Mouse (Mus musculus) limb, embryonic 11.5 days (tissue): ENCODE measurements at regions not wholly inside any gene's neighbourhood (a gene's known extent, or its start where the extent isn't known, plus 50 kb on each side); places are given as distances from the start of the nearest gene placed in this dataset.

Experiments
- ATAC-seq: fragments of 200-750 bp; cut with Nextera tagmentation; 2 replicates; pipeline ENCODE4 v1.8.0; 2017; ENCODE audit warnings: low read depth; ENCODE audit not compliant: insufficient number of reproducible peaks, low FRiP score, low TSS enrichment
- DNase-seq: peaks from one replicate; pipeline ENCODE4 v3.0.0-alpha.2; 2015; ENCODE audit warnings: low spot score
- H3K27ac ChIP-seq: fragments of 300-500 bp; sonication (generic); replicated peaks from 2 replicates; pipeline ENCODE4 v1.5.1; 2014; ENCODE audit warnings: low read depth, mild to moderate bottlenecking, low read length
- H3K27me3 ChIP-seq: fragments of 300-500 bp; sonication (generic); 2 replicates; pipeline ENCODE4 v1.6.1; 2014; ENCODE audit warnings: mild to moderate bottlenecking, low read length, mixed read lengths; ENCODE audit not compliant: control insufficient read depth, insufficient read depth
- H3K36me3 ChIP-seq: fragments of 300-500 bp; sonication (generic); 2 replicates; pipeline ENCODE4 v1.6.1; 2014; ENCODE audit warnings: mild to moderate bottlenecking, low read length, moderate library complexity, mixed read lengths; ENCODE audit not compliant: control insufficient read depth, insufficient read depth
- H3K4me1 ChIP-seq: fragments of 300-500 bp; sonication (generic); 2 replicates; pipeline ENCODE4 v1.6.1; 2014; ENCODE audit warnings: low read length, mixed read lengths; ENCODE audit not compliant: control insufficient read depth, insufficient read depth
- H3K4me2 ChIP-seq: fragments of 300-500 bp; sonication (generic); 2 replicates; pipeline ENCODE4 v1.6.1; 2014; ENCODE audit warnings: low read depth, mild to moderate bottlenecking, moderate library complexity; ENCODE audit not compliant: severe bottlenecking
- H3K4me3 ChIP-seq: fragments of 300-500 bp; sonication (generic); 2 replicates; pipeline ENCODE4 v1.5.1; 2014; ENCODE audit warnings: low read depth, low read length
- H3K9ac ChIP-seq: fragments of 300-500 bp; sonication (generic); 2 replicates; pipeline ENCODE4 v1.6.1; 2014; ENCODE audit warnings: mild to moderate bottlenecking, low read length
- H3K9me3 ChIP-seq: fragments of 300-500 bp; sonication (generic); 2 replicates; pipeline ENCODE4 v1.6.1; 2016; ENCODE audit warnings: low read length; ENCODE audit not compliant: control insufficient read depth
- WGBS: fragments of 180-500 bp; shearing (Covaris S2); extraction: QIAGEN DNeasy Blood & Tissue Kit; methylation state at CpG from one replicate; pipeline ENCODE4 v1.1.7; 2014; 5-methylcytosine and 5-hydroxymethylcytosine counted together

- Histone ChIP-seq H3K4me2 (no peak overlapping the region), H3K27me3 (no peaks in the 10 kb centered on the region), H3K27ac (no peak overlapping the region), H3K9ac (no peak overlapping the region), H3K4me1 (peaks cover 2% of the 10 kb centered on the region; the same call in 1 of the 2 replicates), H3K36me3 (no peaks in the 10 kb centered on the region), H3K4me3 (no peak overlapping the region), H3K9me3 (no peaks in the 10 kb centered on the region)
- ATAC-seq (peak; percentile 44; the same call in 1 of the 2 replicates), DNase-seq (no peak)
- WGBS = 36% methylated on average over 8 of the region's 8 CpGs
Measured at GRCm38 (mm10) chr8:77774551-77775335, 50.5 kb upstream of the Ednra start.

- H3K9me3 ChIP-seq = no peaks in the 10 kb centered on the region
- 97% methylated on average over 3 of the region's 3 CpGs for WGBS
- no peak for ATAC-seq
Measured at GRCm38 (mm10) chr8:77775526-77775925, 51.3 kb upstream of the Ednra start.

GRCm38 (mm10) chr8:77777597-77777996 lies 53.3 kb upstream of the Ednra start:
- Histone ChIP-seq H3K36me3 (no peaks in the 10 kb centered on the region), H3K27ac (no peak overlapping the region), H3K4me2 (no peak overlapping the region), H3K4me1 (0 out of 2 replicates have a peak, but pooled peaks cover 2% of the 10 kb centered on the region), H3K9me3 (no peaks in the 10 kb centered on the region), H3K4me3 (no peak overlapping the region), H3K27me3 (no peaks in the 10 kb centered on the region), H3K9ac (no peak overlapping the region)
- WGBS = 89% methylated on average over 5 of the region's 5 CpGs
- no peak for ATAC-seq
- no peak for DNase-seq

More at GRCm38 (mm10) chr8:77775526-77775925, 51.3 kb upstream of the Ednra start:
- Histone ChIP-seq H3K36me3 (no peaks in the 10 kb centered on the region), H3K9ac (no peak overlapping the region), H3K27me3 (no peaks in the 10 kb centered on the region), H3K4me1 (peaks cover 2% of the 10 kb centered on the region; the same call in 1 of the 2 replicates), H3K4me2 (no peak overlapping the region), H3K27ac (no peak overlapping the region), H3K4me3 (no peak overlapping the region)
- DNase-seq = no peak

GRCm38 (mm10) chr8:77785676-77786255 lies 61.5 kb upstream of the Ednra start:
- Histone ChIP-seq H3K9me3 (no peaks in the 10 kb centered on the region), H3K4me1 (no peaks in the 10 kb centered on the region), H3K27ac (no peak overlapping the region), H3K4me2 (no peak overlapping the region), H3K9ac (no peak overlapping the region), H3K27me3 (no peaks in the 10 kb centered on the region), H3K4me3 (no peak overlapping the region), H3K36me3 (no peaks in the 10 kb centered on the region)
- DNase-seq (no peak), ATAC-seq (no peak)
- WGBS = 86% methylated on average over 4 of the region's 4 CpGs

- DNase-seq = no peak
- 76% methylated on average over 1 of the region's 1 CpGs for WGBS
Measured at GRCm38 (mm10) chr8:77794911-77795310, 70.6 kb upstream of the Ednra start.

GRCm38 (mm10) chr8:77803147-77803903 lies 79.1 kb upstream of the Ednra start:
- Histone ChIP-seq H3K4me2 (no peak overlapping the region), H3K27ac (no peak overlapping the region), H3K9ac (no peak overlapping the region), H3K4me3 (no peak overlapping the region), H3K36me3 (no peaks in the 10 kb centered on the region), H3K27me3 (no peaks in the 10 kb centered on the region), H3K9me3 (no peaks in the 10 kb centered on the region), H3K4me1 (no peaks in the 10 kb centered on the region)
- DNase-seq = no peak
- no peak for ATAC-seq
- 78% methylated on average over 9 of the region's 9 CpGs for WGBS

More at GRCm38 (mm10) chr8:77794911-77795310, 70.6 kb upstream of the Ednra start:
- Histone ChIP-seq H3K9me3 (no peaks in the 10 kb centered on the region), H3K27me3 (no peaks in the 10 kb centered on the region), H3K9ac (no peak overlapping the region), H3K4me2 (no peak overlapping the region), H3K36me3 (no peaks in the 10 kb centered on the region), H3K4me1 (no peaks in the 10 kb centered on the region), H3K4me3 (no peak overlapping the region), H3K27ac (no peak overlapping the region)
- ATAC-seq = no peak

GRCm38 (mm10) chr8:77804536-77804935 lies 80.3 kb upstream of the Ednra start:
- Histone ChIP-seq H3K27me3 (no peaks in the 10 kb centered on the region), H3K27ac (no peak overlapping the region), H3K4me1 (no peaks in the 10 kb centered on the region), H3K4me2 (no peak overlapping the region), H3K36me3 (no peaks in the 10 kb centered on the region), H3K9ac (no peak overlapping the region), H3K4me3 (no peak overlapping the region), H3K9me3 (no peaks in the 10 kb centered on the region)
- DNase-seq (no peak), ATAC-seq (no peak)
- WGBS = 93% methylated on average over 6 of the region's 6 CpGs

- DNase-seq (no peak), ATAC-seq (no peak)
- Histone ChIP-seq H3K36me3 (no peaks in the 10 kb centered on the region), H3K27me3 (no peaks in the 10 kb centered on the region), H3K9me3 (no peaks in the 10 kb centered on the region), H3K4me2 (no peak overlapping the region), H3K4me3 (no peak overlapping the region), H3K27ac (no peak overlapping the region), H3K9ac (no peak overlapping the region), H3K4me1 (no peaks in the 10 kb centered on the region)
- 70% methylated on average over 4 of the region's 4 CpGs for WGBS
Measured at GRCm38 (mm10) chr8:77804956-77805355, 80.7 kb upstream of the Ednra start.
